Mouse (Mus musculus): ENCODE results near the gene Atp5d.
A peak's percentile ranks its signal among the peaks of the same experiment; 100 is the strongest.

Atp5d gene

DNA sequence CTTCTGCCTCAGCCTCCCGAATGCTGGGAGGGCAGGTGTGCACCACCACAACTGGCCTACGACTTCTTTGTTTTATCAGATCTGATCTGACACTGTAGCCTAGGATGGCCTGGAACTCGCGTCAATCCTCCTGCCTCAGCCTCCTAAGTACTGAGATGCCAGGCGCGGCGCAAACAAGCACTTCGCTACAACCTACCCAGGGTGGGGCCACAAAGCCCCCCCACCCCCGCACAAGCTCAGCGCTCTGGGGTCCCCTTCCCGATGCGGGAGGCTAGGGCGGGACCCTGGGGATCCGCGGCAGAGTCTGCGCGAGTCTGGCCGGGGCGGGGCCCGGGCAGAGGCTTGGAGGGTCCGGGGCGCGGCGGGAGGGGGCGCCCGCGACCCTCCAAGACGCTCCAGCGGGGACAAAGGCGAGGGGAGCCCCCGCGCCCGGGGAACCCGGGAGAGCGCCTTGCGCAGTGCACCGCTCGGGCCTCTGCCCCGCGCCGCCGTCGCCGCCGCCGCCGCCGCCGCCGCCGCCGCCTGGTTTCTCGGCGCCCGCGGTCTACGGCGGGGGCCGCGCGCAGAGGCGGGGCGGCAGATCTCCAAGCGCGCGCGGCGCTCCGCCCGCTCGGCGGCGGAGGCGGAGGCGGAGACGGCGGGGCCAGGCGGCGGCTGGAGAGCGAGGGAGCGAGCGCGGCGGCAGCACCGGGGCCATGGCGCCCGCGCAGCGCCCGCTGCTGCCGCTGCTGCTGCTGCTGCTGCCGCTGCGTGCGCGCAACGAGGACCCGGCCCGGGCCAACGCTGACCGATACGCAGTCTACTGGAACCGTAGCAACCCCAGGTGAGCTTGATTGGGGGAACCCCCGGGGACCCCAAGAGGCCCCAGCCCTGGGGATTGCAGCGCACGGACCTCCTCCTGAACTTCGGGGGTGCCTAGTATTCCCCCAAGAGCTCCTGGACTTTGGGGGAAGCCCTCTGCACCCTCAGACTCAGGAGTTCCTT, 40.9 kb downstream of the Atp5d start, which contains the start of gene Efna2:
TSS of gene Efna2 (plus strand) at position 415 of the 984 bp plus-strand sequence.
- DNase-seq (ENCODE audit: low read depth, low spot score), result peak; percentile 48

DNA sequence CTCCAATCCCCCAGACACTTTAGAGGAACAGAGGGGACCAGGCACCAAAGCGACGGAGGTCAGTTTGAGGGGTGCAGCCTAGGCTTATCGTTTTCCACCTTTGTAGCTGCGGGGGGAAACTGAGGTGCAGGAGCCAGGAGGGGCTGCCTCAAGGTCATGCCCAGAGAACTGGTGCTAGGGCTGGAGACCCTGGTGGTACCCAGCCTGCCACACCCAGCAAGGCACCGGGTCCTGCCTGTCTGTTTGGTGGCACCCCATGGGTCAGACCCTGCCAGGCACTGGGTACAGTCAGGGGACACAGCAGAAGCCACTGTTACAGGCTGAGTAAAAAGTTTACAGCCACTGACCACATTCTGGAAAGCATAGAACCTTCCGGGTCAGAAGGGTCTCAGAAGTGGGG, 41.9 kb downstream of the Atp5d start:
- no peak for DNase-seq (ENCODE audit: low read depth, low spot score)

DNA sequence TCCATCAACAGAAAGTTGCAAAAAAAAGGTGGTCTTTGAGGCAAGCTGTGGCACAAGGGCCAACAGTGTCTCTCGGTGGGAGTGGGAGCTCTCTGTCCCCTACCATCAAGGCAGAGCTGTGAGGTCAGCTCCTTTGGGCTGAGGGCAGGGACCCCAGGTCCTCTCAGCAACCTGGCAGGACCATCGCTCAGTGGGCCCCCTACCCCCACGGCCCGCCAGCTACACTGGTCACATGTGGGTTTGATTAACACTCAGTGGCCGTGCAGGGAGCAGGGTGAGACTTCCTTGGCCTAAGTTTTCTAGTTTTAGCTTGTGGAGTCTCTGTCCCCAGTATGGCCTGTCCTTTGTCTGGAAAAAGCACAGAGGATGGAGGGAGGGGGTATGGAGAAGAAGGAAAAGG, 42.4 kb downstream of the Atp5d start:
- DNase-seq (ENCODE audit: low read depth, low spot score), result no peak

DNA sequence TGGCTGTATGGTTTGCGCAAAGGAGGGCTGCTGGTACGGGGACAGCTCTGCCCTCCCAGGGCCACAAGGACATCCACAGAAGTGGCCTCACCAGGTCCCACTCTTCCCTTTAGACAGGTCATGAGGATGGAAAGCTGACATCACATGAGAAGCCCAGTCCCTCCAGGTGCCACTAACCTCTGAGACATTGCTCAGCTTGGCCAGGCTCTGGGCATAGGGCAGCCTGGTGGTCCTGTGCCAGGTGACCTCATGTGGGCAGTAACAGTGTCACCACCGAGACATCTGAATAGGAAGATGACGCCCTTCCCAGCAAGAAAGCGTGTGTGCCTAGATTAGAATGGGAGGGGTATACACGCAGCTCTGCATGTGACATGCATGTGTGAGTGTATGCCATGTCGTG, 44.1 kb downstream of the Atp5d start:
- no peak for DNase-seq (ENCODE audit: low read depth, low spot score)

DNA sequence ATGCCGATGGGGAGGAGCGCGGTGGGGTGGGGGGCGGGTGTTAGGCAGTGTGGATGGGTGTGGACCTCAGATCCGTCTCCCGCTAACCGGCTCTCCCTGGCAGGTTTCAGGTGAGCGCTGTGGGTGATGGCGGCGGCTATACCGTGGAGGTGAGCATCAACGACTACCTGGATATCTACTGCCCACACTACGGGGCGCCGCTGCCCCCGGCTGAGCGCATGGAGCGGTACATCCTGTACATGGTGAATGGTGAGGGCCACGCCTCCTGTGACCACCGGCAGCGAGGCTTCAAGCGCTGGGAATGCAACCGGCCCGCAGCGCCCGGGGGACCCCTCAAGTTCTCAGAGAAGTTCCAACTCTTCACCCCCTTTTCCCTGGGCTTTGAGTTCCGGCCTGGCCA, 48.2 kb downstream of the Atp5d start:
- no peak for DNase-seq (ENCODE audit: low read depth, low spot score)

DNA sequence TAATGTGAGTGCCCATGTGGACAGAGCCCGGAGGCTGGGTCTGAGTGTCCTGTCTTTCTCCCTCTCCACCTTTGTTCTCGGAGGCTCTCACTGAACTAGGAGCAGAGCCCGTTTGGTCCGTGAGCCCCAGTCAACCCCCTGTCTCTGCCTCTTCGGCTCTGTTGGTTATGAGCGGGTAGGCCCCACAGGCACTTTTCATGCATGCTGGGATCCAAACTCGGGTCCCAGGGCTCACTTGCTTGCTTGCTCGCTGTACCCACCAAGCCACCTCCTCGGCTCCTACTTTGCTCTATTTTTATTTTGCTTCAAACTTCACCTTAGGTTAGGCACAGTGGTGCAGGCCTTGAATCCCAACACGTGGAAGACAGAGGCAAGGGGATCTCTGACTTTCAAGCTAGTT, 49.3 kb downstream of the Atp5d start:
- no peak for DNase-seq (ENCODE audit: low read depth, low spot score)

DNA sequence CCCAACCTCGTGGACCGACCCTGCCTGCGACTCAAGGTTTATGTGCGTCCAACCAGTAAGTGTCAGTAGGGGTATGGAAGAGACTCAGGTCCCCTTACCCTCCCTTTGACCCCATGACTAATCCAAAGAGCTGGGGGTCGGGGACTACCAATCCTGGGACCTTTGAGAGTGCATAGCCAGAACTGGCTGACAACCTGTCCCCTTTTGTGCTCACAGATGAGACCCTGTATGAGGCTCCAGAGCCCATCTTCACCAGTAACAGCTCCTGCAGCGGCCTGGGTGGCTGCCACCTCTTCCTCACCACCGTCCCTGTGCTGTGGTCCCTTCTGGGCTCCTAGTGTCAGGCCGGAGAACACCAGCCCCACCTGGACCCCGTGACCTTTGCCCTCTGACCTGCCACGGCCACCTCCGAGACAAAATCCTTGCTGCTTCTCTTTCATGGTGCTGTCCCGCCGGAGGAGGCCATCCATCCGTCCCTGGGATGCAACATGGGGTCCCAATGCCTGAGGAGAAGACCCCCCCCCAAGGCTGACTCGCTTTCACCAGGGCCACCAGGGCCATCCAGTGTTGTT, 50.1 kb downstream of the Atp5d start:
- DNase-seq (ENCODE audit: low read depth, low spot score), result no peak

DNA sequence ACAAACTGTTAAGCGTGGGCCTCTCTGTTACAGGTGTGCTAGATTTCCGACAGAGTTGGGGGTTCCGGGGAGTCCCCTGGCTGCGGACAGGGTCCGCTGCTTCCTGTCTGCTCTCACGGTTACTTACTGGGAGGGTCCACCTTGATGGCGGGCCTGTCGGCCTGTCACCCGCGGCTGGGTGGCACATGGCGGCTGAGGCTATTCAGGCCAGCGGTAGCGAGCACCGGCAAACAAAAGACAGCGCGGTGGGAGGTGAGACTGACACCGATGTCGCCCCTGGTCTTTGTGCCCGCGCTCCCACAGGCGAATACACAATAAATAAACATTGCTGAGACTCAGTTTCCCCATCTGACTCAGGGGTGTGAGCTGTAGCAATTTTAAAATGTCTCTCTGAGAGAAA, 51.6 kb downstream of the Atp5d start:
- no peak for DNase-seq (ENCODE audit: low read depth, low spot score)

DNA sequence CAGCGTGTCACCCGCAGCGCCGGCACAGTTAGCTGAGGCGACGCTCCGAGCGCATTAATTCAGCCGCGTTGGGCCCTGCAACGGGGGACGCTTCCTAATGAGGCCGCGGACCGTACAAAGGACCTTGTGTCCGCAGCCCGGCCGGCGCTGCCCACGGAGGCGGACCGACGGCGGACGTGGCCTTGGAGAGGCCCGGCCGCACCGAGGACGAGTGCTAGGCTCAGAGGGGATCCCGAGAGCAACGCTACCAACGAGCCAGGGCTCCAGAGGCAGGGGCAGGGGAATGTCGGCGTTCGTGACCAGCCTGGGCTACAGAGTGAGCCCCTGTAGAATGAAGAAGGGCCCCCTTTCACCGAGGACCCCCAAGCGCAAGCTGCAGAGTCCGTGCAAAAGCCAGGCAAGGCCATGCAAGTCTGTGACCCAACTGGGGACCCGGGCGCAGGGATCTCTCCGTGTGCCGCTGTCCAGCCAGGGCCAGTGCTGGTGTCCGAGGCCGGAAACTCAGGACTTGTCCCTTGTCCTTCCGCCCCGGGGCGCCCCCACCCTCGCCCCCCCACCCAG, 52.1 kb downstream of the Atp5d start:
- DNase-seq (ENCODE audit: low read depth, low spot score), result no peak

DNA sequence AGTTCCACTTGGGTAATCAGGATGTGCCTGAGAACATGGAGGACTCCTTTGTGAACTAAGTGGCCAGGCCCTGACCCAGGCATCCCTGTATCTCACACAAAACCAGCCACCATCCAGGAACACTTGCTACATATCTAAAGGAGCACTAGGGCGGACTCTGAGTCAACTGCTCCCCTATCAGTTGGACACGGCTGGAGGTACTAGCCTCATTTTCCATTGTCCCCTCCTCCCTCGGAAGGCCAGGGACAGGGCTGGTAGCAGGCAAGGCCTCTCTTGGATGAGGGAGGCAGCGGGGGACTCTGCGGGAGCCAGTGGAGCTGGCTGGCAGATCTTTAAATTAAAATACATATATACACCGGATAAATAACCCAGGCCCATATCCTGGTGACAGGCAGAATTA, 55.5 kb downstream of the Atp5d start:
- no peak for DNase-seq (ENCODE audit: low read depth, low spot score)

DNA sequence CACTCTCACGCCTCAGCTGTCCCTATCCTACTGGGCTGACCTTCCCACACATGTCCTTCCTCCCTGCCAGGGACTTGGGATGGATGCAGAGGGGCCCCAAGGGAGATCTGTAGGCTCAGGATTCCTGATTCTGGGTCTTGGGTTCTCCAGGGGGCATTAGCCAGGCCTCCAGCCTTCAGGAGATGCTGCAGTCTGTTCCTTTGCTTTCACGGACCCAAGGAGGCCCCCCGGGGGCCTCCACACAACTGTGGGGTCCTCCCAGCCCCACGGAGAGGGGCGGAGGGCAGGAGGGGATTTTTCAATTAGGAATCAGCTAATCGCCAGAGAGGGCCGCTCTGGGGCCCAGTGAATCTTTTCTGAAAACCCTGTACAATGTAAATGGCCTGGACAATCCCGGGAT, 56.0 kb downstream of the Atp5d start:
- DNase-seq (ENCODE audit: low read depth, low spot score), result no peak

Data from embryo, embryonic 11.5 days (tissue).